In genomic region chr4:129623681-129624091, GRCm38 (mm10) we compare ENCODE assay signal across 1 mouse cellular context.
TF ChIP-seq lines count a peak whose summit lies in the region.

Ccdc28b (minus strand) TSS chr4:129623947.

TF ChIP-seq in MEL, 35 proteins besides CTCF, POLR2A, EP300 and RAD21 (continued from another document):
- TF ChIP-seq SIN3A (IDR thresholded peaks at IDR 0.05; ENCODE audit: low read length) = no peak; the same call in 1 of the 2 replicates
- no peak for TF ChIP-seq CHD1 (IDR thresholded peaks at IDR 0.05; ENCODE audit: low read depth, low read length)
- TF ChIP-seq TBP (IDR thresholded peaks at IDR 0.05; ENCODE audit: low read depth, low read length) = peak; percentile 4; the same call in 1 of the 2 replicates
- TF ChIP-seq RCOR1 (IDR thresholded peaks at IDR 0.05; ENCODE audit: low read depth, low read length) = no peak
- no peak for TF ChIP-seq POLR2AphosphoS2 (IDR thresholded peaks at IDR 0.05; ENCODE audit: low read length)
- TF ChIP-seq SMC3 (IDR thresholded peaks at IDR 0.05; ENCODE audit: low read depth, low read length) = no peak
- peak; percentile 3; the same call in 1 of the 2 replicates for TF ChIP-seq MXI1 (IDR thresholded peaks at IDR 0.05; ENCODE audit: low read depth, low read length)
- no peak for TF ChIP-seq GATA1 (IDR thresholded peaks at IDR 0.05; ENCODE audit: low read depth, low read length)
- no peak for TF ChIP-seq KAT2A (conservative IDR thresholded peaks at IDR 0.05; ENCODE audit: low read depth, low read length)
